Mouse (Mus musculus): ENCODE data around the gene Glyatl3. TPM values are rescaled to one million over a fixed set of nuclear protein-coding genes. Genes with fewer than 3 reads are reported as not detected.

The Glyatl3 gene
- polyA plus RNA-seq, 1 experiment: not detected

DNA sequence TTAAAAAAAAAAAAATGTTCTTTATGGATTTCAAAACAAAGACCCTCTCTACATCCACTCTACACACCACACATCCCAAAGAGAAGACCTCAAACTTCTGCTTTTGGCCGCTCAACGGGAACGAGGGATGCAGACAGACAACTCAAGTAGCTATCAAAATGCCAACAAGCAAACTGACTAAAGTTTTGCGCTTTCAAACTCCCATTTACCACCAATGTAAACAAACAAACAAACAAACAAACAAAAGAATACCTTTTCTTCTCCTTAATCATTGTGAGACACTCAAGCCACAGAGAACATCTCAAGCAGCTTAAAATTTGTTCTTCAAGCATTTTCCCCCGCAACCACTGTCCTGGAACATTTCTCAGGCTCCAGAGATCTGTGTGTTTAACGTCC, 34.6 kb downstream of the Glyatl3 start:
- H3ac ChIP-seq (ENCODE audit: control insufficient read depth, insufficient read length): peak overlapping the region; percentile 10
- no peak for TF ChIP-seq MYOD1 (IDR thresholded peaks at IDR 0.05; ENCODE audit: control insufficient read depth in 1 of 3, insufficient read length in 2 of 3, low read depth in 2 of 3)
- no peak for TF ChIP-seq TCF12 (IDR thresholded peaks at IDR 0.05; ENCODE audit: insufficient read depth, poor library complexity, severe bottlenecking)
- no peak for TF ChIP-seq REST (IDR thresholded peaks at IDR 0.05; ENCODE audit: insufficient read depth, insufficient read length)
- TF ChIP-seq MYOG (IDR thresholded peaks at IDR 0.05; ENCODE audit: control insufficient read depth in 1 of 3, insufficient read depth in 1 of 3, insufficient read length in 2 of 3, low read depth in 2 of 3): no peak
- TF ChIP-seq USF1 (IDR thresholded peaks at IDR 0.05; ENCODE audit: low read depth): no peak
- TF ChIP-seq POLR2AphosphoS2 (IDR thresholded peaks at IDR 0.05; ENCODE audit: insufficient read length, low read depth): no peak
- no peak for TF ChIP-seq POLR2A (IDR thresholded peaks at IDR 0.05; ENCODE audit: insufficient read length, low read depth)
- TF ChIP-seq SRF (IDR thresholded peaks at IDR 0.05; ENCODE audit: control insufficient read depth, insufficient read length, low read depth): no peak
- TF ChIP-seq E2F4 (IDR thresholded peaks at IDR 0.05; ENCODE audit: insufficient read depth): no peak
- no peaks in the 10 kb centered on the region for H3K27me3 ChIP-seq (ENCODE audit: control insufficient read depth, insufficient read depth, insufficient read length)
- peaks cover 4% of the 10 kb centered on the region for H3K79me2 ChIP-seq (ENCODE audit: control insufficient read depth, insufficient read depth)
- no peaks in the 10 kb centered on the region for H3K36me3 ChIP-seq (ENCODE audit: control insufficient read depth, insufficient read depth)
- H3K4me3 ChIP-seq: peak overlapping the region; percentile 77
- peak overlapping the region; percentile 84 for H3K4me2 ChIP-seq (ENCODE audit: low read depth)

DNA sequence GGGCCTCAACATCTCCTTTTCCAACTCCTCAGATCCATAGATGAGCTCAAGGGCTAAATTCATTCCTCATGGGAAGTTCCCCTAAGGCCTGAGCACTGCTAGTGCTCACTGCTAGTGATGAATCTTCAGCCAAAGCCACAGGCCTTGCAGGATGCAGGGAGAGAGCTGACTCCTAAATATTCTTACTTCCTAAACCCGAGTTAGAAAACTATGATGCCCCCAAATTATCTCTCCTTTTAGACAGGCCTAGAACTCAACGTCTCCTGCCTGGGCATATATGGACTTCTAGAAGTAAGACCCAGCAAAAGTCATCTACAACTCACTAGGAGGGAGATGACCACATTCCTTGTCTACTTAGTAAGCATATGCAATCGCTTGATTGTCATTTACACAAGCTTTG, 36.4 kb downstream of the Glyatl3 start:
- H3K27me3 ChIP-seq (ENCODE audit: control insufficient read depth, insufficient read depth, insufficient read length): no peaks in the 10 kb centered on the region
- H3K79me2 ChIP-seq (ENCODE audit: control insufficient read depth, insufficient read depth): peaks cover 4% of the 10 kb centered on the region
- H3K4me3 ChIP-seq: peak overlapping the region; percentile 77
- H3ac ChIP-seq (ENCODE audit: control insufficient read depth, insufficient read length): no peak overlapping the region
- TF ChIP-seq SRF (IDR thresholded peaks at IDR 0.05; ENCODE audit: control insufficient read depth, insufficient read length, low read depth): no peak
- H3K4me2 ChIP-seq (ENCODE audit: low read depth): peak overlapping the region; percentile 84
- H3K36me3 ChIP-seq (ENCODE audit: control insufficient read depth, insufficient read depth): no peaks in the 10 kb centered on the region

- H3K4me2 ChIP-seq (ENCODE audit: low read depth): no peak overlapping the region
- TF ChIP-seq REST (IDR thresholded peaks at IDR 0.05; ENCODE audit: insufficient read depth, insufficient read length) (no peak), MYOG (IDR thresholded peaks at IDR 0.05; ENCODE audit: control insufficient read depth in 1 of 3, insufficient read depth in 1 of 3, insufficient read length in 2 of 3, low read depth in 2 of 3) (no peak), POLR2AphosphoS2 (IDR thresholded peaks at IDR 0.05; ENCODE audit: insufficient read length, low read depth) (no peak), USF1 (IDR thresholded peaks at IDR 0.05; ENCODE audit: low read depth) (no peak), MAX (IDR thresholded peaks at IDR 0.05; ENCODE audit: low read depth) (no peak), POLR2A (IDR thresholded peaks at IDR 0.05; ENCODE audit: insufficient read length, low read depth) (no peak), SRF (IDR thresholded peaks at IDR 0.05; ENCODE audit: control insufficient read depth, insufficient read length, low read depth) (no peak), TCF3 (IDR thresholded peaks at IDR 0.05; ENCODE audit: insufficient read length, low read depth) (no peak)
- H3K27me3 ChIP-seq (ENCODE audit: control insufficient read depth, insufficient read depth, insufficient read length): no peaks in the 10 kb centered on the region
- no peak overlapping the region for H3K4me3 ChIP-seq
- H3ac ChIP-seq (ENCODE audit: control insufficient read depth, insufficient read length): no peak overlapping the region
- peaks cover 4% of the 10 kb centered on the region for H3K79me2 ChIP-seq (ENCODE audit: control insufficient read depth, insufficient read depth)
- H3K36me3 ChIP-seq (ENCODE audit: control insufficient read depth, insufficient read depth): no peaks in the 10 kb centered on the region
Measured at GRCm38 (mm10) chr17:40875568-40875967, 38.6 kb downstream of the Glyatl3 start.

GRCm38 (mm10) chr17:40874701-40875100, 39.4 kb downstream of the Glyatl3 start:
- Histone ChIP-seq H3K4me2 (ENCODE audit: low read depth) (no peak overlapping the region), H3K4me3 (no peak overlapping the region), H3K79me2 (ENCODE audit: control insufficient read depth, insufficient read depth) (peaks cover 4% of the 10 kb centered on the region), H3K36me3 (ENCODE audit: control insufficient read depth, insufficient read depth) (no peaks in the 10 kb centered on the region), H3ac (ENCODE audit: control insufficient read depth, insufficient read length) (no peak overlapping the region), H3K27me3 (ENCODE audit: control insufficient read depth, insufficient read depth, insufficient read length) (no peaks in the 10 kb centered on the region)
- TF ChIP-seq MYOD1 (IDR thresholded peaks at IDR 0.05; ENCODE audit: control insufficient read depth in 1 of 3, insufficient read length in 2 of 3, low read depth in 2 of 3): no peak

- Histone ChIP-seq H3K27me3 (ENCODE audit: control insufficient read depth, insufficient read depth, insufficient read length) (no peaks in the 10 kb centered on the region), H3ac (ENCODE audit: control insufficient read depth, insufficient read length) (no peak overlapping the region), H3K4me3 (no peak overlapping the region), H3K4me2 (ENCODE audit: low read depth) (peak overlapping the region; percentile 24), H3K36me3 (ENCODE audit: control insufficient read depth, insufficient read depth) (no peaks in the 10 kb centered on the region), H3K79me2 (ENCODE audit: control insufficient read depth, insufficient read depth) (peaks cover 4% of the 10 kb centered on the region)
- TF ChIP-seq MYOD1 (IDR thresholded peaks at IDR 0.05; ENCODE audit: control insufficient read depth in 1 of 3, insufficient read length in 2 of 3, low read depth in 2 of 3) (no peak), CEBPB (IDR thresholded peaks at IDR 0.05; ENCODE audit: insufficient read depth, poor library complexity, severe bottlenecking) (no peak), TCF12 (IDR thresholded peaks at IDR 0.05; ENCODE audit: insufficient read depth, poor library complexity, severe bottlenecking) (no peak), MAX (IDR thresholded peaks at IDR 0.05; ENCODE audit: low read depth) (no peak), POLR2AphosphoS2 (IDR thresholded peaks at IDR 0.05; ENCODE audit: insufficient read length, low read depth) (no peak), POLR2A (IDR thresholded peaks at IDR 0.05; ENCODE audit: insufficient read length, low read depth) (no peak), TCF3 (IDR thresholded peaks at IDR 0.05; ENCODE audit: insufficient read length, low read depth) (no peak), USF1 (IDR thresholded peaks at IDR 0.05; ENCODE audit: low read depth) (no peak), SRF (IDR thresholded peaks at IDR 0.05; ENCODE audit: control insufficient read depth, insufficient read length, low read depth) (no peak), E2F4 (IDR thresholded peaks at IDR 0.05; ENCODE audit: insufficient read depth) (no peak), REST (IDR thresholded peaks at IDR 0.05; ENCODE audit: insufficient read depth, insufficient read length) (no peak), MYOG (IDR thresholded peaks at IDR 0.05; ENCODE audit: control insufficient read depth in 1 of 3, insufficient read depth in 1 of 3, insufficient read length in 2 of 3, low read depth in 2 of 3) (no peak)
Measured at GRCm38 (mm10) chr17:40873582-40874011, 40.6 kb downstream of the Glyatl3 start.
